Mouse (Mus musculus): ENCODE measurements at regions not wholly inside any gene's neighbourhood (a gene's known extent, or its start where the extent isn't known, plus 50 kb on each side); places are given as distances from the start of the nearest gene placed in this dataset.

- H3K27ac ChIP-seq (ENCODE audit: control insufficient read depth, low read depth, low read length), result no peak overlapping the region
- no peak overlapping the region for H3K4me3 ChIP-seq (ENCODE audit: control insufficient read depth in 1 of 2, insufficient read depth in 1 of 2, low read depth in 2 of 2, low read length in 2 of 2)
- no peaks in the 10 kb centered on the region for H3K27me3 ChIP-seq (ENCODE audit: control insufficient read depth in 1 of 2, insufficient read depth in 2 of 2, low read length in 2 of 2)
- H3K36me3 ChIP-seq (ENCODE audit: control insufficient read depth in 1 of 2, insufficient read depth in 2 of 2, low read length in 2 of 2), result no peaks in the 10 kb centered on the region
- no peak overlapping the region for H3K9ac ChIP-seq (ENCODE audit: control insufficient read depth, low read depth, low read length, poor library complexity, severe bottlenecking)
- no peaks in the 10 kb centered on the region for H3K9me3 ChIP-seq (replicated peaks; ENCODE audit: insufficient read depth, low read length)
- no peak for DNase-seq (ENCODE audit: low read depth, low spot score)
- no peak for TF ChIP-seq CTCF (IDR thresholded peaks at IDR 0.05 in 2 of 3, conservative IDR thresholded peaks at IDR 0.05 in 1 of 3; ENCODE audit: control insufficient read depth in 1 of 3, insufficient read depth in 1 of 3, low read depth in 2 of 3, low read length in 3 of 3, poor library complexity in 1 of 3, severe bottlenecking in 1 of 3)
- no peak for TF ChIP-seq RAD21 (IDR thresholded peaks at IDR 0.05; ENCODE audit: low read depth, low read length)
- no peak for TF ChIP-seq ETS1 (IDR thresholded peaks at IDR 0.05; ENCODE audit: low read depth, low read length)
- no peak for TF ChIP-seq ZC3H11A (IDR thresholded peaks at IDR 0.05; ENCODE audit: low read depth, low read length)
- TF ChIP-seq SMC3 (IDR thresholded peaks at IDR 0.05; ENCODE audit: low read depth, low read length), result no peak
- no peak for TF ChIP-seq JUND (IDR thresholded peaks at IDR 0.05; ENCODE audit: low read depth, low read length)
- TF ChIP-seq SIN3A (IDR thresholded peaks at IDR 0.05; ENCODE audit: low read length), result no peak
- no peak for TF ChIP-seq TAL1 (IDR thresholded peaks at IDR 0.05; ENCODE audit: low read length)
- no peak for TF ChIP-seq RCOR1 (IDR thresholded peaks at IDR 0.05; ENCODE audit: low read depth, low read length)
- TF ChIP-seq KAT2A (conservative IDR thresholded peaks at IDR 0.05; ENCODE audit: low read depth, low read length), result no peak
- TF ChIP-seq ELF1 (IDR thresholded peaks at IDR 0.05; ENCODE audit: low read depth, low read length), result no peak
- TF ChIP-seq MYB (IDR thresholded peaks at IDR 0.05; ENCODE audit: low read depth, low read length), result no peak
- no peak for TF ChIP-seq MXI1 (IDR thresholded peaks at IDR 0.05; ENCODE audit: low read depth, low read length)
- no peak for TF ChIP-seq TCF12 (IDR thresholded peaks at IDR 0.05; ENCODE audit: low read depth, low read length)
- TF ChIP-seq NELFE (IDR thresholded peaks at IDR 0.05; ENCODE audit: low read depth, low read length), result no peak
- no peak for TF ChIP-seq MAZ (IDR thresholded peaks at IDR 0.05; ENCODE audit: low read depth, low read length)
- no peak for TF ChIP-seq POLR2A (IDR thresholded peaks at IDR 0.05; ENCODE audit: control insufficient read depth in 1 of 2, insufficient read depth in 1 of 2, low read depth in 1 of 2, low read length in 2 of 2, poor library complexity in 1 of 2)
- TF ChIP-seq BHLHE40 (IDR thresholded peaks at IDR 0.05; ENCODE audit: borderline replicate concordance, low read depth, low read length), result no peak
- no peaks in the 10 kb centered on the region for H3K4me1 ChIP-seq (ENCODE audit: control insufficient read depth in 1 of 2, insufficient read depth in 2 of 2, low read length in 2 of 2)
- no peaks in the 10 kb centered on the region for H3K79me2 ChIP-seq (ENCODE audit: control insufficient read depth, insufficient read depth, low read length, poor library complexity)
Measured at GRCm38 (mm10) chr12:45287759-45288158, 213.2 kb upstream of the Stxbp6 start.

DNA sequence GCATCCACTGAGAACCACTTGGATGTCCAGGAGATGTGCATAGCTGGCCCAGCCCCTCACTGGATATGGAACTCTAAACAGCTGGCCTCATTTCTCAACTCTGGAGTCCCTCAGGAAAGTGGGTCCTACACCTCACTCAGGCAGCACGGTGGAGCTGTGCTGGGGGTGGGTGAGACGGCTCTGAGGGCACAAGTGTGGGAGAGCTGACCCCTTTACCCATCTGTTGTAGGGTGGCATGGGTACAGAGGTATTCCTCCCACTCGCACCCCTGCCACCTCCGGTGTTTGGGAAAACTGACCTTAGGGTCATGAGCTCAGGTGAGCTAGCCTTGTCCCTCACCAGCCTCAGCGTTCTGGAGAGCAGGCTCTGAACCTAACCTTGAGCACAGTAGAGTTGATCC lies 181.8 kb upstream of the Stxbp6 start:
- Histone ChIP-seq H3K4me3 (ENCODE audit: control insufficient read depth in 1 of 2, insufficient read depth in 1 of 2, low read depth in 2 of 2, low read length in 2 of 2) (no peak overlapping the region), H3K36me3 (ENCODE audit: control insufficient read depth in 1 of 2, insufficient read depth in 2 of 2, low read length in 2 of 2) (no peaks in the 10 kb centered on the region), H3K4me1 (ENCODE audit: control insufficient read depth in 1 of 2, insufficient read depth in 2 of 2, low read length in 2 of 2) (no peaks in the 10 kb centered on the region), H3K9me3 (replicated peaks; ENCODE audit: insufficient read depth, low read length) (no peaks in the 10 kb centered on the region), H3K79me2 (ENCODE audit: control insufficient read depth, insufficient read depth, low read length, poor library complexity) (no peaks in the 10 kb centered on the region), H3K9ac (ENCODE audit: control insufficient read depth, low read depth, low read length, poor library complexity, severe bottlenecking) (no peak overlapping the region), H3K27me3 (ENCODE audit: control insufficient read depth in 1 of 2, insufficient read depth in 2 of 2, low read length in 2 of 2) (no peaks in the 10 kb centered on the region), H3K27ac (ENCODE audit: control insufficient read depth, low read depth, low read length) (no peak overlapping the region)
- no peak for DNase-seq (ENCODE audit: low read depth, low spot score)
- no peak for TF ChIP-seq GABPA (IDR thresholded peaks at IDR 0.05; ENCODE audit: low read depth, low read length)
- no peak for TF ChIP-seq GATA1 (IDR thresholded peaks at IDR 0.05; ENCODE audit: low read depth, low read length)
- TF ChIP-seq CHD1 (IDR thresholded peaks at IDR 0.05; ENCODE audit: low read depth, low read length), result no peak
- TF ChIP-seq MAZ (IDR thresholded peaks at IDR 0.05; ENCODE audit: low read depth, low read length), result no peak
- TF ChIP-seq JUND (IDR thresholded peaks at IDR 0.05; ENCODE audit: low read depth, low read length), result no peak
- no peak for TF ChIP-seq HCFC1 (IDR thresholded peaks at IDR 0.05; ENCODE audit: low read depth, low read length)
- TF ChIP-seq MAFK (IDR thresholded peaks at IDR 0.05; ENCODE audit: borderline replicate concordance, low read depth, low read length), result no peak
- no peak for TF ChIP-seq NELFE (IDR thresholded peaks at IDR 0.05; ENCODE audit: low read depth, low read length)
- TF ChIP-seq MYB (IDR thresholded peaks at IDR 0.05; ENCODE audit: low read depth, low read length), result no peak
- TF ChIP-seq ZKSCAN1 (IDR thresholded peaks at IDR 0.05; ENCODE audit: low read depth, low read length), result no peak
- no peak for TF ChIP-seq ETS1 (IDR thresholded peaks at IDR 0.05; ENCODE audit: low read depth, low read length)
- no peak for TF ChIP-seq BHLHE40 (IDR thresholded peaks at IDR 0.05; ENCODE audit: borderline replicate concordance, low read depth, low read length)

Measured in MEL (cell line).